Mouse (Mus musculus) megakaryocyte, embryonic 14.5 days (primary cell): ENCODE measurements around the gene 2200002D01Rik.

Experiments
- FLI1 ChIP-seq: IDR thresholded peaks from 2 replicates; pipeline ENCODE4 v1.6.1; 2012; ENCODE audit warnings: low read length, inconsistent platforms, mixed read lengths
- GATA1 ChIP-seq: IDR thresholded peaks from 3 replicates; pipeline ENCODE4 v1.6.1; 2012; ENCODE audit warnings: mixed read lengths, low read length, inconsistent platforms, borderline replicate concordance

GRCm38 (mm10) chr7:29288942-29289638 lies 40.8 kb upstream of the 2200002D01Rik start, which contains the start of gene Ppp1r14a:
- TF ChIP-seq GATA1: no peak
- no peak for TF ChIP-seq FLI1
